Mouse (Mus musculus) heart, adult 2 months (tissue): ENCODE measurements around the gene Calu. TPM values are rescaled to one million over a fixed set of nuclear protein-coding genes. Genes with fewer than 3 reads are reported as not detected.
A peak's percentile ranks its signal among the peaks of the same experiment; 100 is the strongest.
"Not testable (repeated sequence)": the region's sequence is repeated elsewhere in the genome, so short reads cannot be mapped to it uniquely, and the experiment has no call there.

ENCODE experiments used
- DNase-seq, 2 experiments: peaks; one replicate each; pipeline ENCODE4 v3.0.0; 2021
- H3K27ac ChIP-seq: fragments of 200-600 bp; 2 replicates; pipeline ENCODE4 v1.8.1; 2022
- H3K27me3 ChIP-seq: fragments of 200-500 bp; 2 replicates; pipeline ENCODE4 v1.6.1; 2012; ENCODE audit warnings: mild to moderate bottlenecking, low read length, inconsistent platforms, mixed read lengths; ENCODE audit not compliant: control insufficient read depth, insufficient read depth
- H3K36me3 ChIP-seq: fragments of 200-500 bp; 2 replicates; pipeline ENCODE4 v1.6.1; 2012; ENCODE audit warnings: low read length, inconsistent platforms; ENCODE audit not compliant: control insufficient read depth, insufficient read depth
- H3K4me1 ChIP-seq: fragments of 200-500 bp; 2 replicates; pipeline ENCODE4 v1.6.1; 2011; ENCODE audit warnings: low read length; ENCODE audit not compliant: control insufficient read depth, insufficient read depth
- H3K4me3 ChIP-seq: fragments of 200-600 bp; 2 replicates; pipeline ENCODE4 v1.8.1; 2022
- H3K79me2 ChIP-seq: fragments of 200-500 bp; replicated peaks from 2 replicates; pipeline ENCODE4 v1.6.1; 2012; ENCODE audit warnings: mild to moderate bottlenecking, inconsistent platforms, low read length, moderate library complexity, mixed read lengths; ENCODE audit not compliant: control insufficient read depth, insufficient read depth
- H3K9ac ChIP-seq: fragments of 200-500 bp; 2 replicates; pipeline ENCODE4 v1.6.1; 2012; ENCODE audit warnings: low read depth, mild to moderate bottlenecking, control low read depth, inconsistent platforms, low read length, mixed read lengths
- CTCF ChIP-seq: fragments of 200-600 bp; IDR thresholded peaks from 2 replicates; pipeline ENCODE4 v1.8.1; 2022; ENCODE audit warnings: antibody characterized with exemption, mild to moderate bottlenecking, moderate library complexity
- EP300 ChIP-seq: fragments of 200-500 bp; IDR thresholded peaks from 2 replicates; pipeline ENCODE4 v1.6.1; 2011; ENCODE audit warnings: low read depth, low read length, control low read depth; ENCODE audit not compliant: insufficient read depth
- POLR2A ChIP-seq: fragments of 200-500 bp; IDR thresholded peaks from 2 replicates; pipeline ENCODE4 v1.6.1; 2011; ENCODE audit warnings: mild to moderate bottlenecking, low read depth, low read length, control low read depth; ENCODE audit not compliant: insufficient read depth
- WGBS: fragments of 180-500 bp; shearing (Covaris S2); methylation state at CpG from one replicate; pipeline ENCODE4 v1.1.7; 2018; 5-methylcytosine and 5-hydroxymethylcytosine counted together
- intact Hi-C: fragments of 180-260 bp; cut with DNase I; formaldehyde crosslinking; loops from one replicate; pipeline ENCODE4 v1.15.1; 2025
- polyA plus RNA-seq: library from polyadenylated mRNA; depleted of rRNA; stranded (reverse); fragments of >200 nt; gene quantifications from 2 replicates; pipeline ENCODE4 v1.2.3, GENCODE M21; 2012
- total RNA-seq, 2 experiments: library from RNA; stranded (reverse); gene quantifications; 2 replicates each; pipeline ENCODE4 v1.2.3; 2021

Calu gene
- total and polyA plus RNA-seq, 3 experiments = 102 to 232 (median 227) TPM

DNA sequence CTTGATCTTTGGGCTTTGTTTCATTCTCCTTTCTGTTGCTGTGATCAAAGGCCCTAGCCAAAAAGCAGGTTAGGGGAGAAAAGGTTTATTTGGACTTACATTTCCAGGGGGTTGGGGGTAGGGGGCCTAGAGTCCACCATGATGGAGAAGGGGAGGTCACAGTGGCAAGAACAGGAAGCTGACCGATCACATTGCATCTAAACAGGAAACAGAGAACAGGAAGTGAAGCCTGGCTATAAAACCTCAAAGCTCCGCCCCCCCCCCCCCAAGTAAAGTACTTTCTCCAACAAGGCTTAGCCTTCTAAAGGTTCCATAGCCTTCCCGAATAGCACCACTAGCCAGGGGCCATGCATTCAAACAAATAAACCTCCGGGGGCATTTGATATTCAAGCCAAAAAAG, 25.1 kb upstream of the Calu start:
- Histone ChIP-seq H3K79me2 (no peaks in the 10 kb centered on the region), H3K27ac (no peak overlapping the region), H3K4me3 (no peak overlapping the region), H3K9ac (no peak overlapping the region), H3K27me3 (no peaks in the 10 kb centered on the region), H3K4me1 (no peaks in the 10 kb centered on the region), H3K36me3 (no peaks in the 10 kb centered on the region)
- intact Hi-C loops = no loop called here
- no peak for DNase-seq
- 52% methylated on average over 4 of the region's 4 CpGs for WGBS
- TF ChIP-seq EP300 (no peak), CTCF (no peak), POLR2A (no peak)

DNA sequence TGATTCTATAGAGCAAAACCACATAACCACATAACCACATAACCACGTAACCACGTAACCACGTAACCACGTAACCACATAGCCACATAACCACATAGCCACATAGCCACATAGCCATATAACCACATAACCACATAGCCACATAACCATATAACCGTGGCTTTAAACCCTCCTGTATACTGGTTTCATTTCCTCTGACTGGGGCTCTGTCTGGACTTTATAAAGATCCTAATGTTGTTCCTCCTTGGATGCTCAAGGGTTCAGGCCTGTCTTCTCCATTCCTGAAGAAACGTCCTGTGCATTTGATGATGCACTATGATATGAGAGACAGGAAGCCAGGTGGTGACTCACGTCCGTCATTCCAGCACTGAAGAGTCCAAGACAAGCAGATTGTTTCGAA, 20.9 kb upstream of the Calu start:
- Histone ChIP-seq H3K79me2 (no peaks in the 10 kb centered on the region), H3K36me3 (no peaks in the 10 kb centered on the region), H3K9ac (no peak overlapping the region), H3K4me1 (no peaks in the 10 kb centered on the region), H3K4me3 (no peak overlapping the region), H3K27me3 (no peaks in the 10 kb centered on the region), H3K27ac (no peak overlapping the region)
- intact Hi-C loops = no loop called here
- WGBS = 70% methylated on average over 9 of the region's 9 CpGs
- no peak for DNase-seq
- no peak for TF ChIP-seq EP300
- TF ChIP-seq CTCF = no peak
- no peak for TF ChIP-seq POLR2A

GRCm38 (mm10) chr6:29329514-29329913, 18.4 kb upstream of the Calu start:
- H3K27ac ChIP-seq = no peak overlapping the region
- H3K4me3 ChIP-seq = no peak overlapping the region
- WGBS = 52% methylated on average over 4 of the region's 4 CpGs
- H3K36me3 ChIP-seq = no peaks in the 10 kb centered on the region
- intact Hi-C loops = no loop called here
- no peaks in the 10 kb centered on the region for H3K4me1 ChIP-seq
- no peak for TF ChIP-seq POLR2A
- no peak for TF ChIP-seq CTCF
- no peak for TF ChIP-seq EP300
- no peaks in the 10 kb centered on the region for H3K27me3 ChIP-seq
- H3K9ac ChIP-seq = no peak overlapping the region
- DNase-seq = no peak
- H3K79me2 ChIP-seq = no peaks in the 10 kb centered on the region

GRCm38 (mm10) chr6:29346512-29346911, 1.4 kb upstream of the Calu start:
- H3K36me3 ChIP-seq, DNase-seq, H3K4me3 ChIP-seq, H3K79me2 ChIP-seq, H3K9ac ChIP-seq, H3K27ac ChIP-seq, H3K4me1 ChIP-seq, H3K27me3 ChIP-seq: not testable (repeated sequence)
- 97% methylated on average over 2 of the region's 2 CpGs for WGBS
- intact Hi-C loops = loop anchor here (5.0 kb wide), 3 partner anchors 74 to 184 kb away; partner anchors contain the start of genes Atp6v1fnb and Hilpda

DNA sequence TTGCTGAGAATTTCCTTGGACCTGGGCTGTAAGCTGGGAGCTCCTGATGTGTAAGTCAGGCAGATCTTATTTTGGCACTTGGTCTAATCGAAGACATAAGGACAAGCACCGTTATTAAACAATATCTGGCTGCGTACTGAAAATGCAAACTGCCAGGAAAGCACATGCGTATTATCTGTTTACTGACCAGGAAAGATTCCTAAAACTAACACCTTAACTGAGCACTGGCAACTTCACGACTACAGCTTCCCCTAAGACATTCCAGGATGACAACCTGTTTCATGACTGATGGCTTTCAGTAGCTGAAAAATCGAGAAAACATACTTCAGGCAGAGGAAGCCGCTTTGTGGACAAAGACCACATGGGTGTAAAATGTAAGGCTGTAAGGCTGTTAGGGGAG, 680 bp upstream of the Calu start:
- Histone ChIP-seq H3K36me3 (peaks cover 11% of the 10 kb centered on the region), H3K4me3 (peak overlapping the region; percentile 91), H3K4me1 (peaks cover 7% of the 10 kb centered on the region), H3K9ac (peak overlapping the region; percentile 71), H3K27me3 (no peaks in the 10 kb centered on the region), H3K79me2 (no peaks in the 10 kb centered on the region), H3K27ac (peak overlapping the region; percentile 93)
- TF ChIP-seq EP300 (no peak), POLR2A (no peak), CTCF (no peak)
- DNase-seq = no peak
- WGBS = 34% methylated on average over 7 of the region's 7 CpGs
- intact Hi-C loops = loop anchor here (5.0 kb wide), 3 partner anchors 75 to 185 kb away; partner anchors contain the start of genes Atp6v1fnb and Hilpda

- Histone ChIP-seq H3K4me3 (peak overlapping the region; percentile 91), H3K9ac (peak overlapping the region; percentile 84), H3K79me2 (no peaks in the 10 kb centered on the region), H3K36me3 (peaks cover 20% of the 10 kb centered on the region), H3K27me3 (no peaks in the 10 kb centered on the region), H3K4me1 (peaks cover 13% of the 10 kb centered on the region), H3K27ac (peak overlapping the region; percentile 93)
- no peak for TF ChIP-seq CTCF
- TF ChIP-seq POLR2A = no peak
- TF ChIP-seq EP300 = no peak
- under 1% methylated on average over 15 of the region's 15 CpGs for WGBS
- intact Hi-C loops = loop anchor here (5.0 kb wide), 3 partner anchors 76 to 186 kb away; partner anchors contain the start of genes Atp6v1fnb and Hilpda
- DNase-seq = no peak
Observed at GRCm38 (mm10) chr6:29348371-29348724, 479 bp downstream of the Calu start.

DNA sequence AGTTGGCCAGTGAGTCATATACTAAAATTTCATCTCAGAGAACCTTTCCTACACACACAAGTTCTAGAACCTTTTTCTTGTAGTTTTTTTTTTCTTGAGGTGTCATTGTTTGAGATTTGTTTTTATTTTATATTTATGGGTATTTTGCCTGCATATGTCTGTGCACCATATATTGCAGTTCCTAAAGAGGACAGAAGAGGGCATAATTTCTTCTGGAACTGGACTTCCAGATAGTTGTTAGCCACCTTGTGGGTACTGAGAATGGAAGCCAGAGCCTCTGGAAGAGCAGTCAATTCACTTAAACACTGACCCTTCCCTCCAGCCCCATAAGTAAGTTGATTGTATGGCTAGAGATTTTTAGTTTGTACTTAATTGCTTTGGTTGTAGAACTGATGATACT, 3.7 kb downstream of the Calu start:
- no peak overlapping the region for H3K9ac ChIP-seq
- H3K27ac ChIP-seq = no peak overlapping the region
- intact Hi-C loops = no loop called here
- H3K79me2 ChIP-seq = peaks cover 2% of the 10 kb centered on the region; the same call in 1 of the 2 replicates
- TF ChIP-seq CTCF (peak; percentile 61), EP300 (no peak)
- no peak overlapping the region for H3K4me3 ChIP-seq
- H3K36me3 ChIP-seq = peaks cover 27% of the 10 kb centered on the region
- DNase-seq = no peak
- H3K27me3 ChIP-seq = no peaks in the 10 kb centered on the region
- peaks cover 15% of the 10 kb centered on the region for H3K4me1 ChIP-seq
